Mouse (Mus musculus) MN1 (cell line): ENCODE results near the gene Sorcs3.

Source experiments
- DNase-seq: peaks from one replicate; pipeline ENCODE4 v3.0.0-alpha.2; 2016; ENCODE audit warnings: low spot score

Gene Sorcs3

DNA sequence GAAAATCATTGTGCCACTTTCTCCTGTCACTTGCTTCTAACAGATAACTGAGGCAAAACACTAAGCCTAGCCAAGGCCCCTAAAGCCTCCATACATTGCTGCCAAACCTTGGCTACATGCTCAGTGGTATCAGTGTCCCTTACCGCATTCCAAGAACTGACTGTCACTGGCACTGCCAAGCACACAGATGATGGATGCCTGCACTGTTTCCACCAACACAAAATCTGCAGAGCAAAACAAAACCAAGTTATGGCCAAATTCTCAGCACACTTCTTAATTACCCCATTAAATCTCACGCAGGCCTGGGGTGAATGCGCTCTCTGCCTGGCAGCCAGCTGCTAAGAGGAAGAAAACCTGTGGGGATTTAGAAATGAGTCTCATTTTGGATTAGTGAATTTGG is 628.5 kb downstream of the Sorcs3 start:
- no peak for DNase-seq

DNA sequence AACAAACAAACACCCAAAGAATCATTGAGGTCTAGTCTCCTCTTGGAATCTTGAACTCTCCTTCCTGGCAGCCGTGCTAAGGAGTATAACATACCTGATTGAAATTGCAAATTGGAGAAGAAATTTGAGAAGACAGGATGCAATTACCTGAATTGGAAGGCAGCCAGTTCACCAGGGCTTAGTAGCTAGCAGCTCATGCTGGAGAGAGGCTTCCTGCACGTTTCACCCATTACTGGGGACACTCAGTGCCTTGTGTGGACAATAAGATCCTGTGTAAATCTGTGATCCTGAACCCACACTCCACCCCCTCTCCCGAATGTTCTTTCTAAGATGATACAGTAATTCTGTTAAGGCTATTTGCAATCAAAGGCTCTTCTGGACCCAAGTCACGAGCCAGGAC is 633.6 kb downstream of the Sorcs3 start:
- DNase-seq, result no peak

DNA sequence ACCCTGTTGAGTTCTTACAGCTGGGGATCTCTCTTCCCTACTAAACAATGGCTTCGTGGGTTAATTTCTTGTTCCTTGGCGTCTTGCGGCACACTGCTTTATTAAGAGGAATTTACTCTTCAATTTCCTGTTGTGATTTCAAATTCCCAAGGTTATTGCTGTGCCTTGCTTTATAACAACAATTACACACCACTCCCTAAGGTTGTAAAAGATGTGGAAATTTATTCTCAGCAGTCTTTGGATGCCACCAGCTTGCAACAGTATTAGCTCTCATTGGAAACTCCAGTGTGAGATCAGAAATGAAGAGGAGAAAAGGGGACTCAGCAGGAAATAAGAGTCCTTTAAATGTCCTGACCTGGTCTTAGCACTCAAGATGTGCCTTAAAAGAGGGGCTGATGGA is 641.9 kb downstream of the Sorcs3 start:
- no peak for DNase-seq

DNA sequence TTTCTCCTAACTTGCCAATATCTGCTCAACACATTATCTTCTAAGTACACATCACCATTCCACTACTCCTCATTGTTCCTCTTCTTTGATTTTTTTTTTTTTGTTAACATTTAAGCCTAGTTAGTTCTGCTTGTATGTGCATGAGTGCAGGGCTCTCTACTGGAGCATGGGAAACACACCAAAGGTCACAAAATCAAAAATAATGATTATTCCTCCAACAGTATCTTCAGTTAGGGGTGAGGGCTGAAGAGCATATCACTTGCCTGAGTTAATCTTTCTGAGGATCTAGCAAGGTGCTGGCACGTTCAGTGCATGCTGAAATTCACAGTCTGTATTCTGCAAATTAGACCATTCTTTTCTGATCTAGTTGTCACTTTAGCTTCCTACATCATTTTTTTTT is 644.6 kb downstream of the Sorcs3 start:
- no peak for DNase-seq
